Mouse (Mus musculus) spleen, postnatal 0 days (tissue): ENCODE measurements around the gene Olfr196. TPM values are rescaled to one million over a fixed set of nuclear protein-coding genes. Genes with fewer than 3 reads are reported as not detected.

Experiments used
- polyA plus RNA-seq: library from polyadenylated mRNA; unstranded; fragments of >200 nt; fragmentation: Nextera tagmentation; extraction: Ambion mirVana; gene quantifications from 2 replicates; pipeline ENCODE4 v1.2.1, GENCODE M21; 2015

The Olfr196 gene
- not detected in 2 replicates for polyA plus RNA-seq

DNA sequence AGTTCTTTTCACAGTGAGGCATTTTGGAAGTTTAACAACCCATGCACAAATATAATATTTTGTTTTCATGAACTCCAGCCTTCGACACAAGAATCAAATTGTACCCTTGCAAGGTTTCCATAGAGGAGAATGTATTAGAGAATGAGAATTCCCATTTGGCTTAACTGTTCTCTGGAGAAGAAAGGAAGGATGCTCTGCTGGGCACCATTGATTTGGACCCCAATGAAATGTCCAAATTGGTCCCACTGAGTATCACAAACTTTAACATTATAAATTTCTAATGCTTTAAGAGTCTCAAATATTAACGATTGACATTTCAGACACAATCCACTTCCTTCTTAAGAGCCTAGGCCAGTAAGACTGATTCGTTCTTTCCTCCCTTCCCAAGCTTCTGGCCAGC is at the start of gene Olfr196:
Olfr196 (minus strand) TSS at position 101 of the 400 bp plus-strand sequence.

GRCm38 (mm10) chr16:59219667-59220066 is 49.4 kb upstream of the Olfr196 start, which contains the start of gene Olfr199:
Gene Olfr199 (minus strand): TSS chr16:59219767.

GRCm38 (mm10) chr16:59203433-59203832 is 33.2 kb upstream of the Olfr196 start, which contains the start of gene Olfr198:
Gene Olfr198 (minus strand): TSS chr16:59203533.

GRCm38 (mm10) chr16:59146746-59147145 is 23.5 kb downstream of the Olfr196 start, which contains the start of gene Olfr195:
Gene Olfr195 (plus strand): TSS chr16:59147046.

DNA sequence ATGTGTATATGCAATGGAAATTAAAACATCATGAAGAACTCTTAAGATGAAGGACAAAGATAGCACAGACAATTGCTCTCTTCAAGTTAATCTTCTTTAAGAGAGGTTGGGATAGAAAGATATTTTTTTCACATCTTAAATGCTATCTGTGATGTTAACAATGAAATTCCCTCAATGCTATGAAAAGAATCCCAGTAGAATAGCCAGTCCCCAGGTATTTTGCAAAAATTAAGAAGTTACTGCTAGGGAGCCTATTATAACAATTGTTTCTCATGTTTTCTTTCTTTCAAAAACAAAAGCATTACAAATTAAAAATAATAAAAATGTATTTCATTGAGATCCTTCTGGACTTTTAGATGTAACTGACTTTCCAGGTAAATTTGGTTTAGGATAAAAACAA is 49.3 kb downstream of the Olfr196 start, which contains the start of gene Olfr194:
Olfr194 (minus strand) TSS at position 101 of the 400 bp plus-strand sequence.

Other genes starting within 250 kb of the Olfr196 start
- gene Olfr181, start 241.7 kb downstream of the Olfr196 start, polyA plus RNA-seq, result not detected in 2 replicates
- gene Olfr180, start 241.1 kb downstream of the Olfr196 start, polyA plus RNA-seq, result not detected in 2 replicates
- not detected in 2 replicates for gene Olfr183, start 175.1 kb downstream of the Olfr196 start, polyA plus RNA-seq
- not detected in 2 replicates for gene Olfr186, start 140.2 kb downstream of the Olfr196 start, polyA plus RNA-seq
- gene Olfr187, start 130.7 kb downstream of the Olfr196 start, polyA plus RNA-seq, result not detected in 2 replicates
- gene Olfr190, start 92.4 kb downstream of the Olfr196 start, polyA plus RNA-seq, result not detected in 2 replicates
- gene Olfr191, start 80.6 kb downstream of the Olfr196 start, polyA plus RNA-seq, result not detected in 2 replicates
- gene Olfr193, start 58.6 kb downstream of the Olfr196 start, polyA plus RNA-seq, result not detected in 2 replicates
- not detected in 2 replicates for gene Olfr194, start 49.4 kb downstream of the Olfr196 start, polyA plus RNA-seq
- gene Olfr195, start 23.4 kb downstream of the Olfr196 start, polyA plus RNA-seq, result not detected in 2 replicates
- gene Olfr198, start 33.1 kb upstream of the Olfr196 start, polyA plus RNA-seq, result not detected in 2 replicates
- gene Olfr199, start 49.3 kb upstream of the Olfr196 start, polyA plus RNA-seq, result not detected in 2 replicates
- not detected in 2 replicates for gene Olfr201, start 102.2 kb upstream of the Olfr196 start, polyA plus RNA-seq
- not detected in 2 replicates for gene Olfr202, start 116.3 kb upstream of the Olfr196 start, polyA plus RNA-seq
- gene Olfr203, start 128.4 kb upstream of the Olfr196 start, polyA plus RNA-seq, result not detected in 2 replicates
- gene Olfr204, start 147.8 kb upstream of the Olfr196 start, polyA plus RNA-seq, result not detected in 2 replicates
- gene Olfr205, start 160.7 kb upstream of the Olfr196 start, polyA plus RNA-seq, result not detected in 2 replicates
- gene Olfr206, start 178.8 kb upstream of the Olfr196 start, polyA plus RNA-seq, result not detected in 2 replicates
- gene Olfr209, start 193.5 kb upstream of the Olfr196 start, polyA plus RNA-seq, result not detected in 2 replicates
- not detected in 2 replicates for gene Gabrr3, start 236.9 kb upstream of the Olfr196 start, polyA plus RNA-seq